Comparison of ENCODE assay signal across 25 mouse cellular contexts in the genomic region with DNA sequence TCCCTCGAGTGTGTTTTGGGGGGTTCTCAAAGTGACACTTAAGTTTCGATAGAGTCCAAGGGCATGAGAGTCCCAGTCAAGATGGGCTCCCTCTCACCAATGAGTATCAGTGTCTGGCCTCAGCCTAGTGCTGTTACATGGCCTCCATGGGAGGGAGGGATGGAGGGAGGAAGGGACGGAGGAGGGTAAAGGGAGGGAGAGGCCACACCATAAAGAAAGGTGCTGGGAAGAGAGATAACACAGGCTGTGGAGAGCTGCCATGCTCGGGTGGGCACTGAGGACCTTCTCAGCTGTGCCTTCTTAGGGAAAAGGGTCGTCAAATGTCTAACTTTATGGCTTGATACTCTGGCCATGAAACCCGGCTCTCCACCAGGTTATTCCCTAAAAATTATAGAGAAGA.
DNase-seq lines count a peak whose midpoint lies in the region; ATAC-seq and TF ChIP-seq lines count a peak whose summit lies in the region.
"Had no signal": no experiment of that assay in that cellular context is flagged by ENCODE, and none has a peak within 500 bp of the region (broad histone marks: within the 10 kb centered on the region; RNA-seq: fewer than 3 reads in every experiment).

No protein-coding gene starts in this region.

- WGBS in heart, embryonic 12.5 days = 77% methylated on average over 6 of the region's 6 CpGs
- WGBS in liver, embryonic 11.5 days = 62% methylated on average over 6 of the region's 6 CpGs
- WGBS in liver, postnatal 0 days (ENCODE audit: insufficient replicate concordance) = 53% methylated on average over 6 of the region's 6 CpGs
- 61% methylated on average over 6 of the region's 6 CpGs for WGBS in kidney, embryonic 16.5 days

- no peak for TF ChIP-seq CTCF in liver, postnatal 0 days (IDR thresholded peaks at IDR 0.05; ENCODE audit: low read depth)

- H3K9ac ChIP-seq in heart, embryonic 12.5 days = no peak overlapping the region
- H3K9ac ChIP-seq in liver, embryonic 11.5 days (ENCODE audit: low read depth, low read length) = no peak overlapping the region; the same call in 1 of the 2 replicates
- H3K9ac ChIP-seq in liver, postnatal 0 days (replicated peaks) = no peak overlapping the region
- no peak overlapping the region for H3K9ac ChIP-seq in kidney, embryonic 16.5 days (replicated peaks; ENCODE audit: low read length)

- intact Hi-C loops in heart, postnatal 14 days (cut with DNase I) = loop anchor here (10.0 kb wide), 1 partner anchor 324 kb away; no protein-coding TSS in a partner anchor

- TF ChIP-seq EP300 in liver, postnatal 0 days (IDR thresholded peaks at IDR 0.05; ENCODE audit: low read depth) = no peak; the same call in 1 of the 2 replicates

- no peak for DNase-seq in heart, postnatal 14 days
- peak; percentile 59 for DNase-seq in c-Kit-negative CD71-positive TER-119-positive erythroid progenitor cells, embryonic 14.5 days (ENCODE audit: low read depth, low spot score)
- no peak for DNase-seq in liver, embryonic 11.5 days (ENCODE audit: low spot score)
- no peak for DNase-seq in liver, postnatal 0 days
- no peak for DNase-seq in layer of hippocampus, adult 9-11 months
- no peak for DNase-seq in lung, postnatal 14 days
- DNase-seq: adrenal gland, adult 8-10 months; cerebellum, adult 8-10 months; cerebellum, postnatal 36 days; gastrocnemius, postnatal 25 days; heart, adult 18-20 months; kidney, postnatal 36 days; left cerebral cortex, postnatal 4 days; right cerebral cortex, adult 18-20 months; right cerebral cortex, postnatal 4 days had no signal

- H3K27me3 ChIP-seq in heart, embryonic 12.5 days (replicated peaks) = peaks cover 38% of the 10 kb centered on the region
- no peaks in the 10 kb centered on the region for H3K27me3 ChIP-seq in liver, embryonic 11.5 days (replicated peaks; ENCODE audit: control insufficient read depth, insufficient read depth, low read length)
- H3K27me3 ChIP-seq in liver, postnatal 0 days (ENCODE audit: insufficient read depth, low read length) = no peaks in the 10 kb centered on the region
- H3K27me3 ChIP-seq in kidney, embryonic 16.5 days (ENCODE audit: insufficient read depth, low read length) = no peaks in the 10 kb centered on the region
- H3K27me3 ChIP-seq: CH12.LX had no signal

- no peak overlapping the region for H3K27ac ChIP-seq in heart, embryonic 12.5 days (ENCODE audit: poor library complexity, severe bottlenecking)
- H3K27ac ChIP-seq in liver, embryonic 11.5 days (ENCODE audit: low read depth, low read length) = peak overlapping the region; percentile 79; the same call in 1 of the 2 replicates
- peak overlapping the region; percentile 86 for H3K27ac ChIP-seq in liver, postnatal 0 days (ENCODE audit: low read depth)
- H3K27ac ChIP-seq in kidney, embryonic 16.5 days (ENCODE audit: low read length) = no peak overlapping the region
- H3K27ac ChIP-seq: hindbrain, embryonic 10.5 days had no signal

- H3K4me1 ChIP-seq in heart, embryonic 12.5 days (replicated peaks) = no peaks in the 10 kb centered on the region; the same call in 1 of the 2 replicates
- peaks cover 39% of the 10 kb centered on the region for H3K4me1 ChIP-seq in liver, embryonic 11.5 days (replicated peaks; ENCODE audit: control insufficient read depth, insufficient read depth, low read length)
- H3K4me1 ChIP-seq in liver, postnatal 0 days (ENCODE audit: insufficient read depth) = peaks cover 43% of the 10 kb centered on the region
- H3K4me1 ChIP-seq in kidney, embryonic 16.5 days (ENCODE audit: insufficient read depth, low read length) = no peaks in the 10 kb centered on the region

- no peaks in the 10 kb centered on the region for H3K36me3 ChIP-seq in heart, embryonic 12.5 days
- H3K36me3 ChIP-seq in liver, embryonic 11.5 days (ENCODE audit: control insufficient read depth, insufficient read depth, low read length) = no peaks in the 10 kb centered on the region
- H3K36me3 ChIP-seq in liver, postnatal 0 days (replicated peaks; ENCODE audit: insufficient read depth, low read length) = no peaks in the 10 kb centered on the region
- H3K36me3 ChIP-seq in kidney, embryonic 16.5 days (ENCODE audit: insufficient read depth, low read length) = no peaks in the 10 kb centered on the region
- H3K36me3 ChIP-seq: hindbrain, embryonic 10.5 days had no signal

- no peaks in the 10 kb centered on the region for H3K9me3 ChIP-seq in heart, embryonic 12.5 days (replicated peaks)
- no peaks in the 10 kb centered on the region for H3K9me3 ChIP-seq in liver, embryonic 11.5 days (ENCODE audit: control insufficient read depth, low read length)
- H3K9me3 ChIP-seq in liver, postnatal 0 days (ENCODE audit: low read length) = no peaks in the 10 kb centered on the region
- H3K9me3 ChIP-seq in kidney, embryonic 16.5 days (ENCODE audit: low read length) = no peaks in the 10 kb centered on the region
- H3K9me3 ChIP-seq: hindbrain, embryonic 10.5 days had no signal

- no peak overlapping the region for H3K4me3 ChIP-seq in heart, embryonic 12.5 days
- H3K4me3 ChIP-seq in liver, embryonic 11.5 days (ENCODE audit: low read depth, low read length) = no peak overlapping the region
- no peak overlapping the region for H3K4me3 ChIP-seq in liver, postnatal 0 days (ENCODE audit: low read depth, low read length)
- no peak overlapping the region for H3K4me3 ChIP-seq in kidney, embryonic 16.5 days (ENCODE audit: low read length)
- H3K4me3 ChIP-seq: hindbrain, embryonic 10.5 days had no signal

- H3K4me2 ChIP-seq in heart, embryonic 12.5 days = no peak overlapping the region
- no peak overlapping the region for H3K4me2 ChIP-seq in liver, embryonic 11.5 days
- H3K4me2 ChIP-seq in liver, postnatal 0 days (ENCODE audit: low read depth, low read length) = peak overlapping the region; percentile 13; the same call in 1 of the 2 replicates
- H3K4me2 ChIP-seq in kidney, embryonic 16.5 days (replicated peaks; ENCODE audit: low read depth, low read length) = no peak overlapping the region
- H3K4me2 ChIP-seq: midbrain, embryonic 11.5 days had no signal

- ATAC-seq in heart, embryonic 12.5 days (ENCODE audit: insufficient number of reproducible peaks, low FRiP score) = peak; percentile 49; the same call in 1 of the 2 replicates
- peak; percentile 71 for ATAC-seq in liver, embryonic 11.5 days (replicated peaks; ENCODE audit: low FRiP score)
- ATAC-seq in liver, postnatal 0 days = no peak
- no peak for ATAC-seq in kidney, embryonic 16.5 days (ENCODE audit: low FRiP score, low TSS enrichment)
- ATAC-seq: activated CD4-positive, CD25-positive, alpha-beta regulatory T cell, adult 4 months; forebrain, embryonic 16.5 days; hindbrain, embryonic 16.5 days; intestine, embryonic 16.5 days; lung, postnatal 0 days had no signal

Comparison
In these comparisons a context has a peak if more than half of its experiments do, and no peak if none do; other contexts are left out.
1. ATAC-seq: peak in heart, embryonic 12.5 days (single experiment) and liver, embryonic 11.5 days (single experiment); none in liver, postnatal 0 days (single experiment) and kidney, embryonic 16.5 days (single experiment).
2. H3K27ac ChIP-seq: peak in liver, embryonic 11.5 days (single experiment) and liver, postnatal 0 days (single experiment); none in heart, embryonic 12.5 days (single experiment) and kidney, embryonic 16.5 days (single experiment).